Mouse (Mus musculus): ENCODE measurements around the gene Lrp5.

Gene Lrp5

GRCm38 (mm10) chr19:3562752-3563151, 123.6 kb downstream of the Lrp5 start:
- CTCF ChIA-PET = no interaction called here

- CTCF ChIA-PET = no interaction called here
These were observed 124.1 kb downstream of the Lrp5 start for GRCm38 (mm10) chr19:3562298-3562697.

GRCm38 (mm10) chr19:3556169-3556827, 130.1 kb downstream of the Lrp5 start:
- CTCF ChIA-PET = interaction anchor here (0.5 kb wide), 1 partner anchor 275 kb away, joined by 3 read pairs; no protein-coding TSS in a partner anchor

- CTCF ChIA-PET = no interaction called here
These were observed 131.6 kb downstream of the Lrp5 start for GRCm38 (mm10) chr19:3554785-3555184.

- CTCF ChIA-PET = no interaction called here
These were observed 134.7 kb downstream of the Lrp5 start for GRCm38 (mm10) chr19:3551573-3552159.

GRCm38 (mm10) chr19:3550101-3550500, 136.3 kb downstream of the Lrp5 start:
- CTCF ChIA-PET = no interaction called here

GRCm38 (mm10) chr19:3549263-3549662, 137.1 kb downstream of the Lrp5 start:
- CTCF ChIA-PET = no interaction called here

GRCm38 (mm10) chr19:3548311-3548710, 138.1 kb downstream of the Lrp5 start:
- CTCF ChIA-PET = no interaction called here

- CTCF ChIA-PET = interaction anchor here (1.1 kb wide), 1 partner anchor 21 kb away, joined by 3 read pairs; no protein-coding TSS in a partner anchor
These were observed 141.4 kb downstream of the Lrp5 start for GRCm38 (mm10) chr19:3544995-3545394.

DNA sequence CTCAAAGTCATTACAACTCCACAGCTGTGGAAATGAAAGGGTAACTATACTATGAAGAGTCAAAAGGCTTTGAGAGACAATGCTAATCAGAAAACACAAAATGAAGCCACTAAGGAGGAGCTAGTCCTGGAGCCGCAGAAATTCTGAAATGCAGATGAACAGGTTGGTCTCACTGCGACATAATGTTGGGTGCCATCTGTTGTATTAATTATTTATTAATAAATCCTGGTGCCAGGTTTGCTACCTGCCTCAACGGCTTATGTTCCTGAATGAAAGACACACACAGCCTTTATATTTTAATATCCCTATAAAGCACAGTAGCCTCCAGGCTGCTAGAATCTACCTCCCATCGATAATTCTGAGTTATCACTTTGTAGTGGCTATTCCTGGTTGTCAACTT, 143.8 kb downstream of the Lrp5 start:
- CTCF ChIA-PET = interaction anchor here (0.5 kb wide), 1 partner anchor 33 kb away, joined by 4 read pairs; the partner anchor contains the start of gene Ppp6r3

DNA sequence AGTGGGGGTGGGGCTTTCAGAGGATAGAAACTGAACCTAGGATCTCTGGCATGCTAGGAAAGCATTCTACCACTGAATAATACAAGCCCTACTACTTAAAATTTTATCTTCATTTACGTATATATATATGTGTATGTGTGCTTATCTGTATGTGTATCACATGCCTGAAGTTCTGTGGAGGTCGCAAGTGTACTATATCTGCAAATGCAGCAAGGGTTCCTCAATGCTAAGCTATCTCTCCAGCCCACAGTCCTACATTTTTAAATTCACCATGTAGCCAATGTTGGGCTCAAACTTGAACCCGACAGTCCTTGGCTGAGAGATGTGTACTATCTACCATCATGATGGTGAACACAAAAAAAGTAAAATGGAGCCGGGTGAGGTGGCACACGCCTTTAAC, 145.4 kb downstream of the Lrp5 start:
- CTCF ChIA-PET = interaction anchor here (0.7 kb wide), 1 partner anchor 74 kb away, joined by 4 read pairs; no protein-coding TSS in a partner anchor

- CTCF ChIA-PET = no interaction called here
These were observed 146.1 kb downstream of the Lrp5 start for GRCm38 (mm10) chr19:3540254-3540653.

- CTCF ChIA-PET = no interaction called here
These were observed 146.9 kb downstream of the Lrp5 start for GRCm38 (mm10) chr19:3539456-3539855.

DNA sequence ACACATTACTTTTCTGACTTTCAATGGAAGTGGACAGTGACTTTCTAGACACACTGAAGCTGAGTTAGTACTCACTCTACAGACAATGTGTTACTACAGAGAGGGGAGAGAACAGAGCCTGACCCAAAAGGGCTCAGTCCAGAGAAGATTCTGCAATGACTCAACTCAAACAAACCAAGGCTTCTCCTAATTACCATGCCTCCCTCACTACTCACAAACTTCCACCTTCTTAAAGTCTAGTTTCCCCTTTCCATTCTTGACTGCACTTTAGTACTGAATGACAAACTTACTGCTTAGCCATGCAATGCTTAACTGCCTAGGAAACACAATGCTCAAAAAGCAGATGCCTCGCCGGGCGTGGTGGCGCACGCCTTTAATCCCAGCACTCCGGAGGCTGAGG, 148.7 kb downstream of the Lrp5 start:
- CTCF ChIA-PET = no interaction called here

- CTCF ChIA-PET = no interaction called here
These were observed 151.4 kb downstream of the Lrp5 start for GRCm38 (mm10) chr19:3534945-3535344.
